13 mouse cellular contexts compared by ENCODE assay signal in the genomic region with DNA sequence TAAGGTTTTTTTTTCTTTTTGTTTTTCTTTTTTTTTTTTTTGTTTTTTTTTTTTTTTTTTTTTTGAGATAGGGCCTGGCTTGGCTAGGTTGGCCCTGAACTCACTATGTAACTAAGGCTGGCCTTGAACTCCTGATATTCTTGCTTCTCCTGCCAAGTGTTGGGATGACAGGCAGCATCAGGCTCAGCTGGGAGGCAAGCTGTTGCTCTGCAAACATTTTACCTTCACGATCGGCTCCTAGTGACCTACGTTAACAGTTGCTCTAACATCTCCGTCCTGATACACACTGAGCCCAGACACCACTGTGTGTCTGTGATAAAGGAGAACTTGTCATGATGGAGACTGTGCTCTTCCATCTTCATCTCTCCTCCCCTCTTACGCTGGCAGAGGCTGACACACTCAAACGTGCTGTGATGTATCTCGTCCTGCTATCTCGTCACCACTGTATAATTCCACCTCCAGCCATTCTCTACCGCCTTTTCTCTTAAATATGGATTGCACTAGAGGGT. TPM values are rescaled to one million over a fixed set of nuclear protein-coding genes. Genes with fewer than 3 reads are reported as not detected.
A peak's percentile ranks its signal among the peaks of the same experiment; 100 is the strongest.
DNase-seq lines count a peak whose midpoint lies in the region; ATAC-seq and TF ChIP-seq lines count a peak whose summit lies in the region.
"Had no signal": no experiment of that assay in that cellular context is flagged by ENCODE, and none has a peak within 500 bp of the region (broad histone marks: within the 10 kb centered on the region; RNA-seq: fewer than 3 reads in every experiment).

No protein-coding gene starts in this region.

- no peak for TF ChIP-seq POLR2A in lung, adult 2 months (IDR thresholded peaks at IDR 0.05; ENCODE audit: borderline replicate concordance, extremely low read depth, low read depth, low read length)

- peak overlapping the region; percentile 54; the same call in 1 of the 2 replicates for H3K9ac ChIP-seq in liver, embryonic 13.5 days
- H3K9ac ChIP-seq in midbrain, embryonic 14.5 days (replicated peaks; ENCODE audit: low read length): no peak overlapping the region
- H3K9ac ChIP-seq: embryonic facial prominence, embryonic 15.5 days; hindbrain, embryonic 15.5 days; lung, embryonic 15.5 days; neural tube, embryonic 12.5 days had no signal

- peaks cover 30% of the 10 kb centered on the region for H3K4me1 ChIP-seq in liver, embryonic 13.5 days (replicated peaks)
- no peaks in the 10 kb centered on the region for H3K4me1 ChIP-seq in midbrain, embryonic 14.5 days (ENCODE audit: control insufficient read depth, insufficient read depth, low read length)
- H3K4me1 ChIP-seq in lung, adult 2 months (ENCODE audit: control insufficient read depth, insufficient read depth, low read length): no peaks in the 10 kb centered on the region; the same call in none of the 2 replicates
- H3K4me1 ChIP-seq: embryonic facial prominence, embryonic 15.5 days; hindbrain, embryonic 15.5 days; neural tube, embryonic 12.5 days had no signal

- no peaks in the 10 kb centered on the region for H3K27me3 ChIP-seq in liver, embryonic 13.5 days
- H3K27me3 ChIP-seq in midbrain, embryonic 14.5 days (ENCODE audit: control insufficient read depth, insufficient read depth, low read length): no peaks in the 10 kb centered on the region
- H3K27me3 ChIP-seq: embryonic facial prominence, embryonic 15.5 days; hindbrain, embryonic 15.5 days; lung, embryonic 15.5 days; neural tube, embryonic 12.5 days had no signal

- peaks cover 81% of the 10 kb centered on the region for H3K36me3 ChIP-seq in liver, embryonic 13.5 days
- H3K36me3 ChIP-seq in midbrain, embryonic 14.5 days (ENCODE audit: control insufficient read depth, insufficient read depth, low read length): peaks cover 31% of the 10 kb centered on the region

- no peak for TF ChIP-seq CTCF in lung, adult 2 months (IDR thresholded peaks at IDR 0.05; ENCODE audit: insufficient read depth, low read length)

- 25% methylated on average over 9 of the region's 9 CpGs for WGBS in liver, embryonic 13.5 days (ENCODE audit: insufficient replicate concordance)
- 92% methylated on average over 9 of the region's 9 CpGs for WGBS in midbrain, embryonic 14.5 days
- WGBS in lung, adult 2 months: 92% methylated on average over 9 of the region's 9 CpGs

- no peak overlapping the region for H3K4me3 ChIP-seq in liver, embryonic 13.5 days (replicated peaks)
- H3K4me3 ChIP-seq in midbrain, embryonic 14.5 days (replicated peaks; ENCODE audit: low read depth, low read length): no peak overlapping the region
- no peak overlapping the region for H3K4me3 ChIP-seq in lung, adult 2 months (replicated peaks; ENCODE audit: extremely low read depth, low read depth, low read length)
- H3K4me3 ChIP-seq: embryonic facial prominence, embryonic 15.5 days; hindbrain, embryonic 15.5 days; lung, embryonic 15.5 days; neural tube, embryonic 12.5 days had no signal

- peak overlapping the region; percentile 22 for H3K4me2 ChIP-seq in liver, embryonic 13.5 days
- no peak overlapping the region for H3K4me2 ChIP-seq in midbrain, embryonic 14.5 days (ENCODE audit: low read length)
- H3K4me2 ChIP-seq: embryonic facial prominence, embryonic 15.5 days; hindbrain, embryonic 15.5 days; lung, embryonic 15.5 days; neural tube, embryonic 12.5 days had no signal

- ATAC-seq in common myeloid progenitor, adult 5-6 weeks (replicated peaks; ENCODE audit: low read depth, poor library complexity, severe bottlenecking): peak; percentile 52
- ATAC-seq in liver, embryonic 13.5 days (ENCODE audit: low read depth): peak; percentile 96
- no peak for ATAC-seq in midbrain, embryonic 14.5 days (ENCODE audit: low FRiP score, low TSS enrichment)
- ATAC-seq: forebrain, embryonic 16.5 days had no signal

- DNase-seq in spleen, adult 12 weeks (ENCODE audit: low spot score): peak; percentile 14
- DNase-seq in spleen, postnatal 10 days (ENCODE audit: low spot score in 2 of 2): no peak
- peak; percentile 63 for DNase-seq in liver, embryonic 13.5 days
- no peak for DNase-seq in midbrain, embryonic 14.5 days
- no peak for DNase-seq in lung, adult 2 months
- DNase-seq in right cerebral cortex, adult 18-20 months: no peak
- DNase-seq: kidney, adult 9 months had no signal

- H3K9me3 ChIP-seq in liver, embryonic 13.5 days (replicated peaks): no peaks in the 10 kb centered on the region
- H3K9me3 ChIP-seq in midbrain, embryonic 14.5 days (ENCODE audit: control insufficient read depth, low read length): no peaks in the 10 kb centered on the region
- H3K9me3 ChIP-seq: embryonic facial prominence, embryonic 15.5 days; hindbrain, embryonic 15.5 days; lung, embryonic 15.5 days; neural tube, embryonic 12.5 days had no signal

- H3K27ac ChIP-seq in liver, embryonic 13.5 days: peak overlapping the region; percentile 88
- H3K27ac ChIP-seq in midbrain, embryonic 14.5 days (replicated peaks; ENCODE audit: low read depth, low read length): no peak overlapping the region
- H3K27ac ChIP-seq: embryonic facial prominence, embryonic 15.5 days; lung, embryonic 15.5 days; neural tube, embryonic 12.5 days had no signal

RNA-seq across cellular contexts. Expression of gene Hectd1, which starts 54.0 kb away (rescaled TPM):
- total RNA-seq in common myeloid progenitor, adult 5-6 weeks (2017): 130 and 143 TPM in 2 replicates
- polyA plus RNA-seq in liver, embryonic 13.5 days (2015; fragmentation: Nextera tagmentation; extraction: Ambion mirVana): 29.6 and 32.1 TPM in 2 replicates
- 41.9 and 47.5 TPM in 2 replicates for polyA plus RNA-seq in midbrain, embryonic 14.5 days (2014; fragmentation: Nextera tagmentation; extraction: Ambion mirVana)
- polyA plus RNA-seq in lung, adult 2 months (2012; rRNA removed): 13.7 and 19.9 TPM in 2 replicates

Comparison
In these comparisons a context has a peak if more than half of its experiments do, and no peak if none do; other contexts are left out.
1. DNase-seq: peak in spleen, adult 12 weeks (single experiment) and liver, embryonic 13.5 days (single experiment); none in spleen, postnatal 10 days (0 of 2), midbrain, embryonic 14.5 days (single experiment), lung, adult 2 months (single experiment) and right cerebral cortex, adult 18-20 months (single experiment).